Mouse (Mus musculus): ENCODE results near the gene D630039A03Rik.
"Not testable (repeated sequence)": the region's sequence is repeated elsewhere in the genome, so short reads cannot be mapped to it uniquely, and the experiment has no call there.

Gene D630039A03Rik

DNA sequence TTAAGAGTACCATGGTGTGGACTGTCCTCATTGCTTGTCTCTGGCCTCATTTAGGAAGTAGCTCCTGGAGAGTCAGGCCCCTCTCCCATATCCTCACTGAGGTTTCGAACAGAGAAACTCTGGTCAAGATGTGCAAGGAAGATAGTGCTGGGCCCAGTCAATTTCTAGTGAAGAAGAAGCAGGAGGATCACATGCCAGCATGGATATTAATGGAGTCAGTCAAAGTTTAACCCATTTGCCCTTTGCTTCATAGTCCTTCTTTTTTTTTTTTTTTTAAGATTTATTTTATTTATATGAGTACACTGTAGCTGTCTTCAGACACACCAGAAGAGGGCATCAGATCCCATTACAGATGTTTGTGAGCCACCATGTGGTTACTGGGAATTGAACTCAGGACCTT lies 27.1 kb downstream of the D630039A03Rik start:
- DNase-seq (ENCODE audit: low read depth, low spot score), result not testable (repeated sequence)

DNA sequence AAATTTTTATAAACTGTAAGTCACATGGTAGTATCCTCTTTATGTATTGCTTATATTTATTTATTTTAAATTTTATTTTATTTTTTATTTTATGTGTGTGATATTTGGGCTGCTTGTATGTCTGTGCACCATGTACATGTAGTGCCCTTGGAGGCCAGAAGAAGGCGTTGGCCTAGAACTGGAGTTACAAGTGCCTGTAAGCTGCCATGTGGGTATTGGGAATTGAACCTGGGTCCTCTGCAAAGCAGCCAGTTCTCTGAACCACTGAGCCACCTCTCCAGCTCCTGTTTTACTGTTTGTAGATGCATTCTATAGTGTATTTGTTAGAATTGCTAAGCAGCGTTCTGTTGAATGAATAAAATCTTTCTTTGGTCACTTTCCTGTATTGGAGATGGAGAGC lies 27.9 kb downstream of the D630039A03Rik start:
- DNase-seq (ENCODE audit: low read depth, low spot score), result no peak

DNA sequence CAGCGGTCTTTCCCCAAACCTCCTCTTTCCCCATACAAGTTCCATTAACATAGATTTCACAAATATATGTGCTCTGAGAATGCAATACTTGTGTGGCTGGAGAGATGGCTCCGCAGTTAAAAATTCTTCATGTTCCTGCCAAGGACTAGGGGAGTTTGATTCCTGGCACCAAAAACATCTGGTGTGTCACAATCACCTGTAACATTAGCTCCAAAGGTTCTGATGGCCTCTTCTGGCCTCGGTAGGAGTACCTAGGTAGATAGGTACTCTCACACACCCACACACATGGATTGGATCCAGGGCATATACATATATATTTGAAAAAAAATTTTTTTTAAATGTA lies 29.2 kb downstream of the D630039A03Rik start:
- no peak for DNase-seq (ENCODE audit: low read depth, low spot score)

DNA sequence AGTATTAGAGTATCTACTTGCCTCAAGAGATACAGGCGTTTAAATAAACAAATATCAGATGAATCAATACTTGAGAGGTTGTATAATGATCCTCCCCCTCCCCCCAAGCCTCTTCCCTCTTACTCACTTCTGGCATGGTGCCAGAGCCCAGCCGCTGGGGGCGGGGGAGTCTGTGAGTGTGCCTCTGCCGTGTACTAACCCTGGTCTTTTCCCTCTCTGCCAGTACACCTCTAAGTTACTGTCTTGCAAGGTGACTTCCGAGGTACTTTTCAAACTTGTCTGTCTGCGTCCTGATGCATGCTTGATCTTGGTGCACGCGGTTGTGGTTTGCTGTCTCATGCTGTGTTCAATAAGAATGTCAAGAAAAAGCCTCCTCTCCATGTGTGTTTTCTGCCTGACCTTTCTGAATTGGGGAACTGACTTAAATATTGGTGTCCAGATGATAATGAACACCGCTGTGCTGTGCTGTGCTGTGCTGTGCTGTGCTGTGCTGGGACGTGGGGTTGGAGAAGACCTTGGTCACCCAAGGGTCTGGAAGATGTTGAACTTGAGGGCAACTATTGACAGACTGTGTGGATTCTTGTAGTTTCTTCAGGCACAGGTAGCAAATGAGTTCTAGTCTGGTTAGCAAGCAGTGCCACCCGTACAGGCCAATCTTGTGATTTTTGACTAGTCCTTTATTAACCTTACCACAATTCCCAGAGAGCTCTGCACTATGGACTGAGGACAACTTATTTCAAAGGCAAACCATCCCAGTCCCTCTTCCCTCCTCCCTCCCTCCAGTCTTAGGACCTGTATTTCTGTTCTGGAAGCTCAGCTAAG lies 29.8 kb downstream of the D630039A03Rik start:
- DNase-seq (ENCODE audit: low read depth, low spot score), result no peak

DNA sequence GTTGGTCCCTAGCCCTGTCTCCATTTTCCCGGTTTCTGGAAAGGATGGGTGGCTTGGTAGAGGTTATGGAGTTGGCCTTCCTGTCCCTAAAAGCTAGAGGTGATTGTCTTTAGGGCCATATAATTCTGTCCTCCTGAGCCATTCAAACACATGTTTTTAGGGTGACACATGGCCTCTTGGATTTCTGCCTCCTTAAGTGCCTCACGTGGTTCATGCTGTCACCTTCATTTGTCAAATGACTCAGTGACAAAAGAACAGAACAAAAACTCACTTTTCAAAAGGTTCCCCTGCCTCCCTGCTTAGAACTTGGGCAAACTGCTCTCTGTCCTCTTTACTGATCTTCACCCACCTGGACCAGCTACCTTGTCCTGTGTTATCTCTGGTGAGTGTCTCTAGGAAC lies 30.9 kb downstream of the D630039A03Rik start:
- no peak for DNase-seq (ENCODE audit: low read depth, low spot score)

GRCm38 (mm10) chr4:57884511-57884910 lies 31.6 kb downstream of the D630039A03Rik start:
- DNase-seq (ENCODE audit: low read depth, low spot score), result no peak

- no peak for DNase-seq (ENCODE audit: low read depth, low spot score)
Observed at GRCm38 (mm10) chr4:57883520-57884421, 32.3 kb downstream of the D630039A03Rik start.

DNA sequence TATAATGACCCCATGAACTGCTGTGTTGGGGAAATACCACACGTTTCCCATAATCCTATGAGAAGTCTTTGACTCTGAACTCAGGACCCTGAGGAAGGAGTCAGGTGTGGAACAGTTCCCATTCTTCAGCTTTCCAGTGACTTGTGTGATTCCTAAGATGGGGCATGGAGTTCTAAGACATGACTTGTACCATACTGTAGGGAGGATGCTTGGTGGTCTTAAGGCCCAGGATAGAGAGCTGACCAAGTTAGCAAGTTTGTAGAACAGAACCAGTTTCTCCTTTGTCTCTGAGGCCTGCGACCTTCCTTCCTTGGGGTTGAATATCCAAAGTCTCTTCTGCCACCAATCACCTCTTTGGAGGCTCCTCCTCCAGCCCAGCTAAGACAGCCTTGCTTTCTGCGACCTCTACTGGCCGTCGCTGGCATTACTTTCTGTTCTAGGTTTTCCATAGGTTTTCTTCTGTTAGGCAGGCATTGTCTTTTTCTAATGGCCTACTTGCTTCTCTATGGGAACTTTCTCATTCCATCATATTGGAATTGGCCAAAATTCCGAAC lies 36.2 kb downstream of the D630039A03Rik start:
- no peak for DNase-seq (ENCODE audit: low read depth, low spot score)

- no peak for DNase-seq (ENCODE audit: low read depth, low spot score)
Observed at GRCm38 (mm10) chr4:57879137-57879536, 37.0 kb downstream of the D630039A03Rik start.

DNA sequence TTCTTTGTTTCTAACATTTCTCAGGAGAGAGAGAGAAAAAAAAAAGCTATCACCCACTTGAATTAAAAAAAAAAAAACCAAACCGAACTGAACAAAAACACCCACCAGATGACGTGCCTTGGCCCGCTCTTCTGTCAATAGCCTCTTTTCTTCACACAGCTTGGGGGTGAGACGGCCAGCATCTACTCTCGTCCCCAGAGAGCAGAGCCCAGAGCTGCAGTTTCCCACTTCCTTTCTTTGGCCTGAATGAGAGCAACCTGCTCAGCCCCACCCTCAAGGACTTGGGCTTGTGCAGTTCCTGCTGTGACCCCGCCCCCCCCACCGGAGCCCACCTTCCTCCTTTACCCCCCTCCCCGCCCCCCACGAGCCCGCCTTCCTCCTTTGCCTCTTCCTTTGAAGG lies 48.6 kb downstream of the D630039A03Rik start:
- DNase-seq (ENCODE audit: low read depth, low spot score), result no peak

DNA sequence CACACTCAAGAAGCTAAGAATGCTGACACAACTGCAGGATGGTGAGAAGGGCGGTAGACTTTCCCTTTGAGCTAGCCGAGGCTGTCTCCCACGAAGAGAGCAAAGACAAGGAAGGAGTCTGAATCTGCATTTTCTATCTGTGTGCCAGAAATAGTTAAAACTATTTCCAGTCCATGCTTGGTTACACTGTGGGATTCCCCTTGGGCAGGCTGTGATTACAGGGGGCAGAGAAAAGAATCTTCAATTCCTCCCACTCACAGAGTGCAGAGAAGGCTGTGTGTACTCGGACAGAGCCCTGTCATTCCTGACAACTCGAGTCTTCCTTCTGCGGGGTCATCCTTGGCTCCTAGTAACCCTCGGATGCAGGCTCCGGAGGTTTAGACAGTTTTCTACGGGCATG lies 49.1 kb downstream of the D630039A03Rik start:
- DNase-seq (ENCODE audit: low read depth, low spot score), result no peak

DNA sequence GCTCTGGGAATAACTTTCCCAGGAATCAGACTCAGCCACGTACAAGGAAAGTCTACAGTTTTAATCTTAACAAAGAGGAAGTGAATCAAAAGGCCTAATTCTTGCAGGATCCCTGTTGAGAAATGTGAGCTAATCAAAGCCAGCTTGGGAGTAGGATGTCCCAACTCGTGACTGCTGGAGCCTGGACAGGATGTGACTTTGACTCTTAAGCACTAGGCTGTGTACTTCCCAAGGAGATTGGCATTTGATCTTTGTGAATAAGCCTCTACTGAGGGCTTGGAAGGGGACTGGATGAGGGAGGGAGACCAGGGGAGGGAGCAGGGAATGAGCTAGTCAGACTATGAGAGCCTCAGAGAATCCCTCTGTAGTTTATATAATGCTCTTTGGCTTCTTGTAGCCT lies 50.0 kb downstream of the D630039A03Rik start:
- no peak for DNase-seq (ENCODE audit: low read depth, low spot score)

- no peak for DNase-seq (ENCODE audit: low read depth, low spot score)
Observed at GRCm38 (mm10) chr4:57862269-57862986, 53.7 kb downstream of the D630039A03Rik start.

DNA sequence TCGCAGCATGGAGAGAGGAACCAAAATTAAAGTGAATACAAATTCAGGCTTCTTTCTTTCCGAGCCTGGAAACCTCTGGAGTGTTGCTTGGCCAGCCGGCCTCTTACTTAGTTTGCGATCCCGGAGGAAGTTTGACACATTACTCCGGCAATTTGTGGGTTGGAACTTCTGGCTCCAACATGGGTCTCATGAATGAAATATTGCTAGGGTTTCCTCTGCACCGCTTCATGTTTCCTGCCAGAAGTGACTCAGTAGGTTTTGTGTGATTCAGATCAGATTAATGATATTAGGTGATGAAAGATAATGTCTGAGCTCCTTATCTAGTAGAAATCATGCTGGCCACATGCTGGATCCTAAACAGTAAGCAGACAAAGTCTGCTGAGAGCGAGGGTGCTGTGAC lies 54.2 kb downstream of the D630039A03Rik start:
- no peak for DNase-seq (ENCODE audit: low read depth, low spot score)

- DNase-seq (ENCODE audit: low read depth, low spot score), result no peak
Observed at GRCm38 (mm10) chr4:57861166-57861565, 54.9 kb downstream of the D630039A03Rik start.

GRCm38 (mm10) chr4:57860204-57860611 lies 55.9 kb downstream of the D630039A03Rik start:
- DNase-seq (ENCODE audit: low read depth, low spot score), result no peak
